24 mouse cellular contexts compared by ENCODE assay signal in the genomic region with DNA sequence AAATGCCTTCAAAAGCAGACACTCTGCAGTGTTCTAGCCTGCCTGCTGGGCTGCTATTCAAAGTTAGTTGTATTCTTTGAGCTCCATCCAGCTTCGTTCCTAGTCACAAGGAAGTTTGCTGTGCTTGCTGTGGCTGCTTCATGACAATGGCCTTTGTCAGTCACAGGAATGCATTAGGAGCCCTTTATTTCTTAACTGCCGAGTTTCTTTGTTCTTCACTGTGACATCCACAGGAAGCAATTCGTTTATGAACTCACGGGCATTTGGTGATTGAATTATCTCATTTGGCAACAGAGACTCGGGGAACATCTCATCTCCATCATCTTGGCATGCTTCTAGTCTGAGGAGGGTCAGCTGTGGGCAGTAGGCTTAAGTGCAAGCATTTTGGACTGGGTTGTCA. TPM values are rescaled to one million over a fixed set of nuclear protein-coding genes. Genes with fewer than 3 reads are reported as not detected.
DNase-seq lines count a peak whose midpoint lies in the region; ATAC-seq and TF ChIP-seq lines count a peak whose summit lies in the region.
"Had no signal": no experiment of that assay in that cellular context is flagged by ENCODE, and none has a peak within 500 bp of the region (broad histone marks: within the 10 kb centered on the region; RNA-seq: fewer than 3 reads in every experiment).

No protein-coding gene starts in this region.

- no peak overlapping the region for H3K4me2 ChIP-seq in hindbrain, embryonic 16.5 days (ENCODE audit: low read length)
- H3K4me2 ChIP-seq: embryonic facial prominence, embryonic 15.5 days; heart, embryonic 15.5 days; liver, embryonic 15.5 days; lung, embryonic 15.5 days; midbrain, embryonic 12.5 days; neural tube, embryonic 12.5 days had no signal

- peak; percentile 37 for DNase-seq in hindbrain, embryonic 10.5 days (ENCODE audit: low spot score)
- DNase-seq in ES-E14 (ENCODE audit: low read depth, low spot score) (peak; percentile 1), liver (no peak)
- peak; percentile 19 for DNase-seq in brain, adult 2 months (ENCODE audit: low read depth, low spot score)
- peak; percentile 53 for DNase-seq in retina, embryonic 14.5 days (ENCODE audit: low spot score)
- no peak for DNase-seq in B cell, adult 2 months
- DNase-seq: adrenal gland, postnatal 25 days; cerebellum, adult 11-12 months; cerebellum, postnatal 14 days; heart, postnatal 36 days; kidney, adult 18-20 months; layer of hippocampus, adult 9-11 months had no signal

- peaks cover 5% of the 10 kb centered on the region; the same call in 1 of the 2 replicates for H3K9me3 ChIP-seq in hindbrain, embryonic 10.5 days
- H3K9me3 ChIP-seq in hindbrain, embryonic 16.5 days (ENCODE audit: control insufficient read depth, low read length) = peaks cover 5% of the 10 kb centered on the region; the same call in 1 of the 2 replicates
- H3K9me3 ChIP-seq in ES-E14 (ENCODE audit: control insufficient read depth, insufficient read depth, low read depth, low read length) = no peaks in the 10 kb centered on the region
- H3K9me3 ChIP-seq: embryonic facial prominence, embryonic 15.5 days; heart, embryonic 15.5 days; liver, embryonic 15.5 days; lung, embryonic 15.5 days; midbrain, embryonic 12.5 days had no signal

- no peak overlapping the region for H3K27ac ChIP-seq in hindbrain, embryonic 10.5 days
- H3K27ac ChIP-seq in hindbrain, embryonic 16.5 days (ENCODE audit: low read depth, low read length) = no peak overlapping the region
- no peak overlapping the region for H3K27ac ChIP-seq in ES-E14 (ENCODE audit: insufficient read depth, low read depth, low read length, poor library complexity, severe bottlenecking)
- H3K27ac ChIP-seq: embryonic facial prominence, embryonic 15.5 days; heart, embryonic 15.5 days; kidney, postnatal 0 days; liver, embryonic 15.5 days; lung, embryonic 15.5 days; macrophage; midbrain, embryonic 12.5 days; neural tube, embryonic 12.5 days had no signal

- no peak overlapping the region for H3K4me3 ChIP-seq in hindbrain, embryonic 10.5 days
- no peak overlapping the region for H3K4me3 ChIP-seq in hindbrain, embryonic 16.5 days (ENCODE audit: low read length)
- no peak overlapping the region for H3K4me3 ChIP-seq in ES-E14 (ENCODE audit: insufficient read depth in 1 of 2, low read depth in 1 of 2, low read length in 2 of 2, poor library complexity in 1 of 2, severe bottlenecking in 1 of 2)
- H3K4me3 ChIP-seq: embryonic facial prominence, embryonic 15.5 days; heart, embryonic 15.5 days; liver, embryonic 15.5 days; lung, embryonic 15.5 days; midbrain, embryonic 12.5 days; neural tube, embryonic 12.5 days had no signal

- H3K36me3 ChIP-seq in hindbrain, embryonic 10.5 days = no peaks in the 10 kb centered on the region
- H3K36me3 ChIP-seq in hindbrain, embryonic 16.5 days (ENCODE audit: control insufficient read depth, insufficient read depth, low read length) = no peaks in the 10 kb centered on the region
- no peaks in the 10 kb centered on the region for H3K36me3 ChIP-seq in ES-E14 (ENCODE audit: control insufficient read depth, insufficient read depth, low read length, poor library complexity, severe bottlenecking)
- H3K36me3 ChIP-seq: embryonic facial prominence, embryonic 15.5 days; heart, embryonic 15.5 days; liver, embryonic 15.5 days; lung, embryonic 15.5 days; midbrain, embryonic 12.5 days; neural tube, embryonic 12.5 days had no signal

- 20% methylated on average over 5 of the region's 5 CpGs for WGBS in hindbrain, embryonic 10.5 days
- WGBS in hindbrain, embryonic 16.5 days = 10% methylated on average over 5 of the region's 5 CpGs

- in situ Hi-C loops in ES-E14 (cut with MboI; ENCODE audit: low sequenced_read_pairs in 2 of 2, unreplicated experiment in 2 of 2) = no loop called here

- peaks cover 20% of the 10 kb centered on the region for H3K4me1 ChIP-seq in hindbrain, embryonic 10.5 days (replicated peaks)
- no peaks in the 10 kb centered on the region for H3K4me1 ChIP-seq in hindbrain, embryonic 16.5 days (ENCODE audit: control insufficient read depth, insufficient read depth, low read depth, low read length)
- no peaks in the 10 kb centered on the region for H3K4me1 ChIP-seq in ES-E14 (ENCODE audit: control insufficient read depth in 2 of 2, insufficient read depth in 2 of 2, low read length in 2 of 2, poor library complexity in 1 of 2)
- H3K4me1 ChIP-seq: embryonic facial prominence, embryonic 15.5 days; heart, embryonic 15.5 days; liver, embryonic 15.5 days; lung, embryonic 15.5 days; neural tube, embryonic 12.5 days had no signal

- ATAC-seq in hindbrain, embryonic 16.5 days = no peak
- ATAC-seq: inflammation-experienced regulatory T-cells, adult 6 months had no signal

- H3K9ac ChIP-seq in hindbrain, embryonic 16.5 days (ENCODE audit: low read depth, low read length) = no peak overlapping the region
- H3K9ac ChIP-seq in ES-E14 (ENCODE audit: insufficient read depth, low read depth, low read length, poor library complexity, severe bottlenecking) = no peak overlapping the region
- H3K9ac ChIP-seq: embryonic facial prominence, embryonic 15.5 days; heart, embryonic 15.5 days; liver, embryonic 15.5 days; lung, embryonic 15.5 days; midbrain, embryonic 12.5 days; neural tube, embryonic 12.5 days had no signal

- no peaks in the 10 kb centered on the region; the same call in 1 of the 2 replicates for H3K27me3 ChIP-seq in hindbrain, embryonic 10.5 days (ENCODE audit: insufficient read depth, poor library complexity, severe bottlenecking)
- H3K27me3 ChIP-seq in hindbrain, embryonic 16.5 days (replicated peaks; ENCODE audit: control insufficient read depth, insufficient read depth, low read length) = no peaks in the 10 kb centered on the region
- H3K27me3 ChIP-seq: CH12.LX; embryonic facial prominence, embryonic 15.5 days; heart, embryonic 15.5 days; liver, embryonic 15.5 days; lung, embryonic 15.5 days; neural tube, embryonic 12.5 days had no signal

TF ChIP-seq in ES-E14, 5 proteins besides CTCF, POLR2A, EP300 and RAD21:
- TF ChIP-seq MAFK (IDR thresholded peaks at IDR 0.05; ENCODE audit: insufficient read depth, low read depth, low read length) = no peak
- TF ChIP-seq ZC3H11A (IDR thresholded peaks at IDR 0.05; ENCODE audit: borderline replicate concordance, low read depth, low read length) = no peak
- TF ChIP-seq HCFC1 (IDR thresholded peaks at IDR 0.05; ENCODE audit: borderline replicate concordance, insufficient read depth, low read length) = no peak
- no peak for TF ChIP-seq ZNF384 (IDR thresholded peaks at IDR 0.05; ENCODE audit: low read depth, low read length)
- TF ChIP-seq CHD2 (IDR thresholded peaks at IDR 0.05; ENCODE audit: low read depth, low read length) = no peak

RNA-seq across cellular contexts. Expression of a gene that starts 58.3 kb away (rescaled TPM):
- polyA plus RNA-seq in hindbrain, embryonic 10.5 days (2016; fragmentation: Nextera tagmentation; extraction: Ambion mirVana) = 3.5 and 11.8 TPM in 2 replicates
- 91.8 and 107 TPM in 2 replicates for polyA plus RNA-seq in hindbrain, embryonic 16.5 days (2015; fragmentation: Nextera tagmentation; extraction: Ambion mirVana)
- total RNA-seq in ES-E14 (2012; rRNA removed) = 0.80 and 1.1 TPM in 2 replicates
- total RNA-seq: CH12.LX; monocyte, adult 5-6 weeks had no signal
- polyA plus RNA-seq: inflammation-experienced regulatory T-cells, adult 6 months; macrophage had no signal

Comparison
In these comparisons a context has a peak if more than half of its experiments do, and no peak if none do; other contexts are left out.
1. DNase-seq: peak in hindbrain, embryonic 10.5 days (single experiment), ES-E14 (single experiment), brain, adult 2 months (single experiment) and retina, embryonic 14.5 days (single experiment); none in B cell, adult 2 months (0 of 2) and liver (single experiment).